In genomic region chr5:42777120-42777910, GRCm38 (mm10) we compare ENCODE assay signal across 15 mouse cellular contexts.
DNase-seq lines count a peak whose midpoint lies in the region; ATAC-seq lines count a peak whose summit lies in the region.
"Had no signal": no experiment of that assay in that cellular context is flagged by ENCODE, and none has a peak within 500 bp of the region (broad histone marks: within the 10 kb centered on the region; RNA-seq: fewer than 3 reads in every experiment).

No protein-coding gene starts in this region.

- H3K4me3 ChIP-seq in forebrain, embryonic 11.5 days (ENCODE audit: low read depth, low read length): no peak overlapping the region
- no peak overlapping the region for H3K4me3 ChIP-seq in forebrain, embryonic 10.5 days
- H3K4me3 ChIP-seq: heart, embryonic 15.5 days; limb, embryonic 10.5 days; liver, embryonic 15.5 days; myocyte had no signal

- H3K36me3 ChIP-seq in forebrain, embryonic 11.5 days (ENCODE audit: control insufficient read depth, insufficient read depth, low read length): no peaks in the 10 kb centered on the region
- no peaks in the 10 kb centered on the region for H3K36me3 ChIP-seq in forebrain, embryonic 10.5 days (replicated peaks)
- H3K36me3 ChIP-seq: heart, embryonic 15.5 days; limb, embryonic 10.5 days; liver, embryonic 15.5 days had no signal

- no peak overlapping the region for H3K4me2 ChIP-seq in forebrain, embryonic 11.5 days (ENCODE audit: low read depth, low read length, severe bottlenecking)
- H3K4me2 ChIP-seq: heart, embryonic 15.5 days; liver, embryonic 15.5 days had no signal

- WGBS in forebrain, embryonic 11.5 days: 72% methylated on average over 8 of the region's 8 CpGs
- 86% methylated on average over 8 of the region's 8 CpGs for WGBS in forebrain, embryonic 10.5 days

- no peaks in the 10 kb centered on the region for H3K4me1 ChIP-seq in forebrain, embryonic 11.5 days (replicated peaks; ENCODE audit: control insufficient read depth, insufficient read depth, low read length)
- no peaks in the 10 kb centered on the region for H3K4me1 ChIP-seq in forebrain, embryonic 10.5 days
- H3K4me1 ChIP-seq: heart, embryonic 15.5 days; limb, embryonic 10.5 days; liver, embryonic 15.5 days had no signal

- H3K27ac ChIP-seq in forebrain, embryonic 11.5 days (ENCODE audit: low read depth, low read length): no peak overlapping the region
- no peak overlapping the region for H3K27ac ChIP-seq in forebrain, embryonic 10.5 days
- H3K27ac ChIP-seq: heart, embryonic 15.5 days; limb, embryonic 10.5 days; liver, embryonic 15.5 days had no signal

- DNase-seq in forebrain, embryonic 11.5 days (ENCODE audit: low spot score): no peak
- no peak for DNase-seq in forebrain, embryonic 10.5 days (ENCODE audit: extremely low spot score, low spot score)
- peak; percentile 5 to 6 for DNase-seq in right cerebral cortex, adult 2 months (ENCODE audit: low spot score in 2 of 2)
- DNase-seq in right cerebral cortex, postnatal 14 days: no peak
- peak; percentile 5 to 24 for DNase-seq in left cerebral cortex, adult 8-10 months (ENCODE audit: low spot score in 2 of 2)
- DNase-seq in MN1 (ENCODE audit: low spot score): no peak
- no peak for DNase-seq in embryo, embryonic 11 days
- no peak for DNase-seq in cerebellum, postnatal 14 days
- DNase-seq: adrenal gland, postnatal 10 days; lung, postnatal 4 days; spleen, adult 18-20 months had no signal

- 0 out of 2 replicates have a peak, but pooled peaks have one; percentile 18 for ATAC-seq in forebrain, embryonic 11.5 days (replicated peaks; ENCODE audit: low FRiP score)

- no peaks in the 10 kb centered on the region for H3K9me3 ChIP-seq in forebrain, embryonic 11.5 days (ENCODE audit: control insufficient read depth, low read length)
- no peaks in the 10 kb centered on the region for H3K9me3 ChIP-seq in forebrain, embryonic 10.5 days
- H3K9me3 ChIP-seq: heart, embryonic 15.5 days; limb, embryonic 10.5 days; liver, embryonic 15.5 days had no signal

- no peak overlapping the region for H3K9ac ChIP-seq in forebrain, embryonic 11.5 days (ENCODE audit: low read length)
- H3K9ac ChIP-seq: heart, embryonic 15.5 days; liver, embryonic 15.5 days had no signal

- no peaks in the 10 kb centered on the region for H3K27me3 ChIP-seq in forebrain, embryonic 11.5 days (ENCODE audit: control insufficient read depth, insufficient read depth, low read length)
- H3K27me3 ChIP-seq in forebrain, embryonic 10.5 days (ENCODE audit: poor library complexity, severe bottlenecking): no peaks in the 10 kb centered on the region
- H3K27me3 ChIP-seq: heart, embryonic 15.5 days; liver, embryonic 15.5 days had no signal

Comparison
In these comparisons a context has a peak if more than half of its experiments do, and no peak if none do; other contexts are left out.
1. DNase-seq: peak in right cerebral cortex, adult 2 months (2 of 2) and left cerebral cortex, adult 8-10 months (2 of 2); none in forebrain, embryonic 11.5 days (single experiment), forebrain, embryonic 10.5 days (single experiment), right cerebral cortex, postnatal 14 days (single experiment), MN1 (single experiment), embryo, embryonic 11 days (single experiment) and cerebellum, postnatal 14 days (0 of 2).